In genomic region chr6:18076577-18076976, GRCm38 (mm10) we compare ENCODE assay signal across 30 mouse cellular contexts. TPM values are rescaled to one million over a fixed set of nuclear protein-coding genes. Genes with fewer than 3 reads are reported as not detected.
DNase-seq lines count a peak whose midpoint lies in the region; ATAC-seq and TF ChIP-seq lines count a peak whose summit lies in the region.
"Had no signal": no experiment of that assay in that cellular context is flagged by ENCODE, and none has a peak within 500 bp of the region (broad histone marks: within the 10 kb centered on the region; RNA-seq: fewer than 3 reads in every experiment).

No protein-coding gene starts in this region.

- DNase-seq in limb, embryonic 14.5 days (ENCODE audit: low spot score): no peak
- no peak for DNase-seq in limb, embryonic 10.5 days (ENCODE audit: low spot score)
- DNase-seq in lung, postnatal 0 days (ENCODE audit: low spot score): peak; percentile 50
- no peak for DNase-seq in lung, postnatal 14 days
- no peak for DNase-seq in ovary, adult 18-20 months (ENCODE audit: low spot score)
- no peak for DNase-seq in kidney, adult 2 months
- DNase-seq: adrenal gland, postnatal 14 days; B cell, adult 2 months; cerebellum, adult 8-10 months; cerebellum, postnatal 36 days; gastrocnemius, postnatal 10 days; heart, adult 11 months; heart, postnatal 36 days; kidney, postnatal 25 days; lung, adult 2 months had no signal

- no peak overlapping the region for H3K4me3 ChIP-seq in limb, embryonic 14.5 days (replicated peaks; ENCODE audit: low read length)
- no peak overlapping the region for H3K4me3 ChIP-seq in limb, embryonic 10.5 days
- no peak overlapping the region for H3K4me3 ChIP-seq in lung, postnatal 0 days (ENCODE audit: low read depth, low read length)
- H3K4me3 ChIP-seq in kidney, adult 2 months (ENCODE audit: insufficient read depth, low read depth, low read length): no peak overlapping the region
- H3K4me3 ChIP-seq: embryonic facial prominence, embryonic 10.5 days; forebrain, embryonic 15.5 days; heart, embryonic 12.5 days; hindbrain, embryonic 13.5 days; limb, embryonic 15.5 days; megakaryocyte, embryonic 14.5 days; midbrain, embryonic 13.5 days had no signal

- no peak overlapping the region for H3K4me2 ChIP-seq in limb, embryonic 14.5 days (replicated peaks; ENCODE audit: low read depth, low read length, severe bottlenecking)
- H3K4me2 ChIP-seq in lung, postnatal 0 days (replicated peaks; ENCODE audit: low read depth, low read length): no peak overlapping the region
- H3K4me2 ChIP-seq: forebrain, embryonic 15.5 days; heart, embryonic 12.5 days; hindbrain, embryonic 13.5 days; limb, embryonic 15.5 days; midbrain, embryonic 13.5 days had no signal

- 25% methylated on average over 5 of the region's 5 CpGs for WGBS in limb, embryonic 14.5 days
- WGBS in limb, embryonic 10.5 days: 63% methylated on average over 5 of the region's 5 CpGs
- WGBS in lung, postnatal 0 days: 5% methylated on average over 5 of the region's 5 CpGs
- 52% methylated on average over 5 of the region's 5 CpGs for WGBS in kidney, adult 2 months

- H3K27me3 ChIP-seq in limb, embryonic 14.5 days (ENCODE audit: control insufficient read depth, insufficient read depth, low read length): no peaks in the 10 kb centered on the region
- no peaks in the 10 kb centered on the region for H3K27me3 ChIP-seq in limb, embryonic 10.5 days (ENCODE audit: low read depth, poor library complexity, severe bottlenecking)
- H3K27me3 ChIP-seq in lung, postnatal 0 days (replicated peaks; ENCODE audit: insufficient read depth, low read length): no peaks in the 10 kb centered on the region
- H3K27me3 ChIP-seq in kidney, adult 2 months (replicated peaks; ENCODE audit: control insufficient read depth, insufficient read depth, low read length): no peaks in the 10 kb centered on the region
- H3K27me3 ChIP-seq: forebrain, embryonic 15.5 days; heart, embryonic 12.5 days; hindbrain, embryonic 13.5 days; limb, embryonic 15.5 days; megakaryocyte, embryonic 14.5 days; midbrain, embryonic 13.5 days had no signal

- H3K36me3 ChIP-seq in limb, embryonic 14.5 days (ENCODE audit: control insufficient read depth, insufficient read depth, low read length): no peaks in the 10 kb centered on the region
- no peaks in the 10 kb centered on the region for H3K36me3 ChIP-seq in limb, embryonic 10.5 days
- H3K36me3 ChIP-seq in lung, postnatal 0 days (ENCODE audit: insufficient read depth, low read length): no peaks in the 10 kb centered on the region
- H3K36me3 ChIP-seq in kidney, adult 2 months (ENCODE audit: control insufficient read depth, insufficient read depth, low read length): no peaks in the 10 kb centered on the region
- H3K36me3 ChIP-seq: embryonic facial prominence, embryonic 10.5 days; forebrain, embryonic 15.5 days; heart, embryonic 12.5 days; hindbrain, embryonic 13.5 days; limb, embryonic 15.5 days; midbrain, embryonic 13.5 days had no signal

- no peak for TF ChIP-seq POLR2A in limb, embryonic 14.5 days (IDR thresholded peaks at IDR 0.05; ENCODE audit: borderline replicate concordance, extremely low read depth, insufficient read depth, insufficient read length)
- TF ChIP-seq POLR2A in kidney, adult 2 months (IDR thresholded peaks at IDR 0.05; ENCODE audit: low read depth, low read length): no peak

- no peaks in the 10 kb centered on the region for H3K4me1 ChIP-seq in limb, embryonic 14.5 days (ENCODE audit: control insufficient read depth, insufficient read depth, low read length)
- H3K4me1 ChIP-seq in limb, embryonic 10.5 days: no peaks in the 10 kb centered on the region
- H3K4me1 ChIP-seq in lung, postnatal 0 days (ENCODE audit: insufficient read depth, low read depth, low read length): no peaks in the 10 kb centered on the region
- no peaks in the 10 kb centered on the region for H3K4me1 ChIP-seq in kidney, adult 2 months (ENCODE audit: control insufficient read depth, insufficient read depth, low read length)
- H3K4me1 ChIP-seq: embryonic facial prominence, embryonic 10.5 days; forebrain, embryonic 15.5 days; hindbrain, embryonic 13.5 days; limb, embryonic 15.5 days; midbrain, embryonic 13.5 days had no signal

- no peak overlapping the region for H3K27ac ChIP-seq in limb, embryonic 14.5 days (replicated peaks; ENCODE audit: low read depth, low read length)
- no peak overlapping the region for H3K27ac ChIP-seq in limb, embryonic 10.5 days
- 0 out of 2 replicates have a peak overlapping the region, but pooled peaks have one; percentile 2 for H3K27ac ChIP-seq in lung, postnatal 0 days (ENCODE audit: low read length)
- H3K27ac ChIP-seq in kidney, adult 2 months (ENCODE audit: insufficient read depth, low read depth, low read length): no peak overlapping the region
- H3K27ac ChIP-seq: embryonic facial prominence, embryonic 10.5 days; forebrain, embryonic 15.5 days; hindbrain, embryonic 13.5 days; limb, embryonic 15.5 days; midbrain, embryonic 13.5 days had no signal

- no peaks in the 10 kb centered on the region for H3K9me3 ChIP-seq in limb, embryonic 14.5 days (ENCODE audit: control insufficient read depth, low read length)
- H3K9me3 ChIP-seq in limb, embryonic 10.5 days (replicated peaks): no peaks in the 10 kb centered on the region
- H3K9me3 ChIP-seq in lung, postnatal 0 days (ENCODE audit: low read length): no peaks in the 10 kb centered on the region
- H3K9me3 ChIP-seq: embryonic facial prominence, embryonic 10.5 days; forebrain, embryonic 15.5 days; heart, embryonic 12.5 days; hindbrain, embryonic 13.5 days; limb, embryonic 15.5 days; megakaryocyte, embryonic 14.5 days; midbrain, embryonic 13.5 days had no signal

- TF ChIP-seq EP300 in lung, postnatal 0 days (IDR thresholded peaks at IDR 0.05): peak; percentile 45; the same call in 1 of the 2 replicates

- no peak for TF ChIP-seq CTCF in lung, postnatal 0 days (IDR thresholded peaks at IDR 0.05)
- TF ChIP-seq CTCF in kidney, adult 2 months (conservative IDR thresholded peaks at IDR 0.05; ENCODE audit: insufficient read depth, insufficient read length, low read depth, low read length): no peak

- H3K9ac ChIP-seq in limb, embryonic 14.5 days (ENCODE audit: low read depth, low read length, severe bottlenecking): no peak overlapping the region
- H3K9ac ChIP-seq in lung, postnatal 0 days (replicated peaks; ENCODE audit: low read depth): no peak overlapping the region
- H3K9ac ChIP-seq: forebrain, embryonic 15.5 days; heart, embryonic 12.5 days; hindbrain, embryonic 13.5 days; limb, embryonic 15.5 days; midbrain, embryonic 13.5 days had no signal

- ATAC-seq in limb, embryonic 14.5 days (ENCODE audit: low FRiP score, low read depth): 0 out of 2 replicates have a peak, but pooled peaks have one; percentile 26
- peak; percentile 49 for ATAC-seq in lung, postnatal 0 days
- ATAC-seq in granulocyte monocyte progenitor cell, adult 5-6 weeks (replicated peaks; ENCODE audit: poor library complexity, severe bottlenecking): peak; percentile 78
- ATAC-seq: forebrain, embryonic 15.5 days; midbrain, embryonic 13.5 days had no signal

RNA-seq across cellular contexts. Expression of gene Asz1, which starts 32.3 kb away (rescaled TPM):
- polyA plus RNA-seq in limb, embryonic 14.5 days (2012; rRNA removed): not detected in 2 replicates
- not detected in 2 replicates for polyA plus RNA-seq in limb, embryonic 14.5 days (2014; fragmentation: Nextera tagmentation; extraction: Ambion mirVana)
- polyA plus RNA-seq in limb, embryonic 10.5 days (2016; fragmentation: Nextera tagmentation; extraction: Ambion mirVana): not detected in 2 replicates
- polyA plus RNA-seq in lung, postnatal 0 days (2015; fragmentation: Nextera tagmentation; extraction: Ambion mirVana): 5.2 and 6.4 TPM in 2 replicates
- total RNA-seq in granulocyte monocyte progenitor cell, adult 5-6 weeks (2014; fragmentation: Nextera tagmentation): not detected in 2 replicates
- not detected in 2 replicates for total RNA-seq in granulocyte monocyte progenitor cell, adult 5-6 weeks (2017)
- not detected in 2 replicates for polyA plus RNA-seq in kidney, adult 2 months (2012; rRNA removed)
- total RNA-seq: adrenal gland, postnatal 14 days; gastrocnemius, postnatal 10 days; heart, postnatal 36 days; layer of hippocampus, adult 8-10 months; left cerebral cortex, postnatal 25 days; monocyte, adult 5-6 weeks; neutrophil, adult 5-6 weeks had no signal
- polyA plus RNA-seq: brain, embryonic 14.5 days; embryonic facial prominence, embryonic 10.5 days; forebrain, embryonic 15.5 days; heart, embryonic 12.5 days; hindbrain, embryonic 13.5 days; kidney, embryonic 14.5 days; limb, embryonic 15.5 days; lung, adult 2 months; midbrain, embryonic 13.5 days; small intestine, adult 2 months had no signal

RNA-seq across cellular contexts. Expression of gene Wnt2, which starts 46.2 kb away (rescaled TPM):
- polyA plus RNA-seq in limb, embryonic 14.5 days (2012; rRNA removed): 4.2 and 4.3 TPM in 2 replicates
- 5.1 and 6.8 TPM in 2 replicates for polyA plus RNA-seq in limb, embryonic 14.5 days (2014; fragmentation: Nextera tagmentation; extraction: Ambion mirVana)
- polyA plus RNA-seq in limb, embryonic 10.5 days (2016; fragmentation: Nextera tagmentation; extraction: Ambion mirVana): 3.9 and 9.1 TPM in 2 replicates
- 54.6 and 56.1 TPM in 2 replicates for polyA plus RNA-seq in lung, postnatal 0 days (2015; fragmentation: Nextera tagmentation; extraction: Ambion mirVana)
- total RNA-seq in granulocyte monocyte progenitor cell, adult 5-6 weeks (2014; fragmentation: Nextera tagmentation): not detected in 2 replicates
- total RNA-seq in granulocyte monocyte progenitor cell, adult 5-6 weeks (2017): not detected in 2 replicates
- polyA plus RNA-seq in kidney, adult 2 months (2012; rRNA removed): 0.35 and 0.52 TPM in 2 replicates
- total RNA-seq: monocyte, adult 5-6 weeks; neutrophil, adult 5-6 weeks had no signal

Comparison
In these comparisons a context has a peak if more than half of its experiments do, and no peak if none do; other contexts are left out.
1. ATAC-seq: peak in every context shown above with its lines; median percentile 78 in granulocyte monocyte progenitor cell, adult 5-6 weeks; 49 in lung, postnatal 0 days; 26 in limb, embryonic 14.5 days.